Mouse (Mus musculus) spleen, postnatal 4 days (tissue): Measurements from ENCODE around the gene Faiml.

ENCODE experiments used
- DNase-seq, 2 experiments: peaks; one replicate each; pipeline ENCODE4 v3.0.0; 2022; ENCODE audit warnings: low spot score in 2 of 2

Faiml gene

GRCm38 (mm10) chr9:99237139-99237538 is at the start of gene Faiml:
Gene Faiml, minus strand, starts transcription at chr9:99237239.
- DNase-seq = no peak

- DNase-seq = no peak
These were observed 21.9 kb upstream of the Faiml start for GRCm38 (mm10) chr9:99258891-99259290.

- no peak for DNase-seq
These were observed 19.8 kb upstream of the Faiml start for GRCm38 (mm10) chr9:99256821-99257220.

GRCm38 (mm10) chr9:99256206-99256605 is 19.2 kb upstream of the Faiml start:
- no peak for DNase-seq

- no peak for DNase-seq
These were observed 16.8 kb upstream of the Faiml start for GRCm38 (mm10) chr9:99253861-99254260.

- no peak for DNase-seq
These were observed 11.9 kb upstream of the Faiml start for GRCm38 (mm10) chr9:99248906-99249305.

GRCm38 (mm10) chr9:99248304-99248703 is 11.3 kb upstream of the Faiml start:
- DNase-seq = peak; percentile 62 to 73

GRCm38 (mm10) chr9:99243895-99244293 is 6.9 kb upstream of the Faiml start:
- DNase-seq = no peak

GRCm38 (mm10) chr9:99243190-99243894 is 6.3 kb upstream of the Faiml start, which contains the start of gene Cep70:
Gene Cep70, plus strand, starts transcription at chr9:99243367.
- peak; percentile 98 to 99 for DNase-seq

- no peak for DNase-seq
These were observed 5.6 kb upstream of the Faiml start for GRCm38 (mm10) chr9:99242533-99243189.

GRCm38 (mm10) chr9:99242035-99242434 is 5.0 kb upstream of the Faiml start:
- peak; percentile 46 to 72 for DNase-seq

- no peak for DNase-seq
These were observed 3.5 kb upstream of the Faiml start for GRCm38 (mm10) chr9:99240571-99240970.

GRCm38 (mm10) chr9:99239256-99239655 is 2.2 kb upstream of the Faiml start:
- no peak for DNase-seq

- no peak for DNase-seq
These were observed 1.2 kb upstream of the Faiml start for GRCm38 (mm10) chr9:99238276-99238675.

GRCm38 (mm10) chr9:99229450-99229849 is 7.6 kb downstream of the Faiml start:
- no peak for DNase-seq

GRCm38 (mm10) chr9:99224583-99224982 is 12.5 kb downstream of the Faiml start:
- no peak for DNase-seq

- no peak for DNase-seq
These were observed 15.4 kb downstream of the Faiml start for GRCm38 (mm10) chr9:99221636-99222035.

GRCm38 (mm10) chr9:99217999-99218719 is 18.9 kb downstream of the Faiml start:
- peak; percentile 46 to 76 for DNase-seq

GRCm38 (mm10) chr9:99216182-99216581 is 20.9 kb downstream of the Faiml start:
- no peak for DNase-seq

GRCm38 (mm10) chr9:99212643-99213042 is 24.4 kb downstream of the Faiml start:
- DNase-seq = no peak

- DNase-seq = peak in 1 of 2 experiments; percentile 19
These were observed 53.9 kb downstream of the Faiml start for GRCm38 (mm10) chr9:99183043-99183670.

- peak in 1 of 2 experiments; percentile 17 for DNase-seq
These were observed 54.9 kb downstream of the Faiml start for GRCm38 (mm10) chr9:99182121-99182520.
